Mouse (Mus musculus): ENCODE measurements around the gene Mcm10. TPM values are rescaled to one million over a fixed set of nuclear protein-coding genes. Genes with fewer than 3 reads are reported as not detected.

Gene Mcm10
- total RNA-seq (2014; rRNA removed): 2.0 and 2.3 TPM in 2 replicates
- polyA plus RNA-seq (2015; fragmentation: Nextera tagmentation; extraction: Ambion mirVana): 1.9 and 2.0 TPM in 2 replicates

GRCm38 (mm10) chr2:5012491-5013324 is at the start of gene Mcm10:
Gene Mcm10, minus strand, starts transcription at chr2:5012791.
- TF ChIP-seq CTCF (IDR thresholded peaks at IDR 0.05; ENCODE audit: low read depth): no peak
- H3K4me1 ChIP-seq (ENCODE audit: insufficient read depth): peaks cover 5% of the 10 kb centered on the region; the same call in 1 of the 2 replicates
- no peaks in the 10 kb centered on the region for H3K9me3 ChIP-seq (ENCODE audit: low read length)
- 4% methylated on average over 32 of the region's 32 CpGs for WGBS
- peak; percentile 100 for ATAC-seq
- DNase-seq: peak; percentile 97
- no peaks in the 10 kb centered on the region for H3K27me3 ChIP-seq (ENCODE audit: insufficient read depth, low read length)
- no peak within 1 kb of the TSS for H3K9ac ChIP-seq
- no peaks in the 10 kb centered on the region for H3K36me3 ChIP-seq (ENCODE audit: insufficient read depth)
- peak within 1 kb of the TSS; percentile 71 for H3K4me2 ChIP-seq (ENCODE audit: low read depth)
- H3K27ac ChIP-seq (ENCODE audit: low read depth, low read length): no peak within 1 kb of the TSS
- H3K4me3 ChIP-seq (ENCODE audit: low read depth, low read length): peak within 1 kb of the TSS; percentile 43

- Histone ChIP-seq H3K36me3 (ENCODE audit: insufficient read depth) (no peaks in the 10 kb centered on the region), H3K27me3 (ENCODE audit: insufficient read depth, low read length) (no peaks in the 10 kb centered on the region), H3K9ac (no peak overlapping the region), H3K4me3 (ENCODE audit: low read depth, low read length) (no peak overlapping the region), H3K4me2 (ENCODE audit: low read depth) (no peak overlapping the region), H3K27ac (ENCODE audit: low read depth, low read length) (no peak overlapping the region), H3K9me3 (ENCODE audit: low read length) (no peaks in the 10 kb centered on the region), H3K4me1 (ENCODE audit: insufficient read depth) (peaks cover 4% of the 10 kb centered on the region; the same call in 1 of the 2 replicates)
- ATAC-seq: no peak
- no peak for TF ChIP-seq CTCF (IDR thresholded peaks at IDR 0.05; ENCODE audit: low read depth)
- no peak for DNase-seq
- 84% methylated on average over 8 of the region's 8 CpGs for WGBS
Measured at GRCm38 (mm10) chr2:5061133-5061708, 48.6 kb upstream of the Mcm10 start.

GRCm38 (mm10) chr2:5059997-5060396 is 47.4 kb upstream of the Mcm10 start:
- Histone ChIP-seq H3K4me1 (ENCODE audit: insufficient read depth) (peaks cover 4% of the 10 kb centered on the region; the same call in 1 of the 2 replicates), H3K4me2 (ENCODE audit: low read depth) (no peak overlapping the region), H3K9me3 (ENCODE audit: low read length) (no peaks in the 10 kb centered on the region), H3K9ac (no peak overlapping the region), H3K27me3 (ENCODE audit: insufficient read depth, low read length) (no peaks in the 10 kb centered on the region), H3K27ac (ENCODE audit: low read depth, low read length) (no peak overlapping the region), H3K4me3 (ENCODE audit: low read depth, low read length) (no peak overlapping the region), H3K36me3 (ENCODE audit: insufficient read depth) (no peaks in the 10 kb centered on the region)
- 78% methylated on average over 4 of the region's 4 CpGs for WGBS
- no peak for TF ChIP-seq CTCF (IDR thresholded peaks at IDR 0.05; ENCODE audit: low read depth)
- no peak for DNase-seq
- ATAC-seq: no peak

DNA sequence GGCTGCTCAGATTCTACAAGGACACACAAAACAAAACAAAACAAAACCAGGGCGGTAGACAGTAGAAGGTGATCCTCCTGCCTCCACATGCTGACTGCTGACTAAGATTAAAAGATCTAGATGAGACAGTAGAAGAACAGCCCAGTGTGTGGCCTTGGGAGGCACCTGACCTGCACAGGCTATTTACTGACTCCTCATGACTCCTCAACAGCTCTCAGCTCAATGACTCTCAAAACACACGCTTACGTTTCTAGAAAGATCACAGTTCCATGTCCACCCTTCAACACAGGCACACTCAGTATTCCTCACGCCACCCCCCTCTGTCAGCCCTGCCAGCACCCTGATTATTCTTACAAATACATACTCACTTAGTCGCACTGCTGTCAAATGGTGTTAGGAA is 45.8 kb upstream of the Mcm10 start:
- Histone ChIP-seq H3K27me3 (ENCODE audit: insufficient read depth, low read length) (no peaks in the 10 kb centered on the region), H3K27ac (ENCODE audit: low read depth, low read length) (no peak overlapping the region), H3K4me1 (ENCODE audit: insufficient read depth) (peaks cover 4% of the 10 kb centered on the region; the same call in 1 of the 2 replicates), H3K36me3 (ENCODE audit: insufficient read depth) (no peaks in the 10 kb centered on the region), H3K4me2 (ENCODE audit: low read depth) (no peak overlapping the region), H3K4me3 (ENCODE audit: low read depth, low read length) (no peak overlapping the region), H3K9ac (no peak overlapping the region), H3K9me3 (ENCODE audit: low read length) (no peaks in the 10 kb centered on the region)
- WGBS: 85% methylated on average over 5 of the region's 5 CpGs
- TF ChIP-seq CTCF (IDR thresholded peaks at IDR 0.05; ENCODE audit: low read depth): no peak
- DNase-seq (no peak), ATAC-seq (no peak)

DNA sequence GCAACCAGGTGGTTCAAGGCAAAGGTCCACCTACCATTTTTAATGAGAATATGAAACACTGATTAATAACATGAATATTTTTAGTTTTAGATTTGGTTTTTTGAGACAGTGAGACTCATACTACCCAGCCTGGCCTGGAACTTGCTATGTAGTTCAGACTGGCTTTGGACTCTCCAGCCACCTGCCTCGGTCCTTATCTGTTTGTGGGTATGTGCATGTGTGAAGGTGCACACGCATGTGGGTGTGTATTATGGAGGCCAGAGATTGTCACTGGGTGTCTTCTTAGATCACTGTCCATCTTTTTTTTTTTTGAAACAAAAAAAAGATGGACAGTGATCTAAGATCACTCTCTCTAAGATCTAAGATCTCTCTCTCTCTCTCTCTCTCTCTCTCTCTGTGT is 38.0 kb upstream of the Mcm10 start:
- 95% methylated on average over 2 of the region's 2 CpGs for WGBS

DNA sequence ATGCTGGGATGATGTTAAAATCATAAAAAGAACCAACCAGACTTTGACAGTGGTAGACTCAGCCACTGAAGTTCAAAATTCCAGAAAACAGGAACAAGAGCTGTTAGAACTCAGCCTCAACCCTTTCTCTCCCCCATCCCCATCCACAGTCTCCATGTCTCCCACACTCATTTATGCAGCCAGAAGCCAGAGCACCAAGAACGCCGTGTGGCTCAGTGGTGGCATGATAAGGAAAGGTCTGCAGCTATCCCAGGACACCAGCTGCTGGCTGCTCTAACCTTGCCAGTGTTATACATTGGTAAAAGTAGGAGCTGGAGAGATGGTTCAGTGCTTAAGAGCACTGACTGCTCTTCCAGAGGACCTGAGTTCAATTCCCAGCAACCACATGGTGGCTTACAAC is 34.4 kb upstream of the Mcm10 start:
- no peak for TF ChIP-seq CTCF (IDR thresholded peaks at IDR 0.05; ENCODE audit: low read depth)
- no peaks in the 10 kb centered on the region for H3K4me1 ChIP-seq (ENCODE audit: insufficient read depth)
- H3K27ac ChIP-seq (ENCODE audit: low read depth, low read length): no peak overlapping the region
- H3K36me3 ChIP-seq (ENCODE audit: insufficient read depth): no peaks in the 10 kb centered on the region
- no peaks in the 10 kb centered on the region for H3K27me3 ChIP-seq (ENCODE audit: insufficient read depth, low read length)
- 93% methylated on average over 2 of the region's 2 CpGs for WGBS
- H3K9ac ChIP-seq: no peak overlapping the region
- no peaks in the 10 kb centered on the region for H3K9me3 ChIP-seq (ENCODE audit: low read length)
- ATAC-seq: no peak
- no peak for DNase-seq
- H3K4me2 ChIP-seq (ENCODE audit: low read depth): no peak overlapping the region
- no peak overlapping the region for H3K4me3 ChIP-seq (ENCODE audit: low read depth, low read length)

More for the DNA sequence above, 38.0 kb upstream of the Mcm10 start:
- Histone ChIP-seq H3K36me3 (ENCODE audit: insufficient read depth) (no peaks in the 10 kb centered on the region), H3K9me3 (ENCODE audit: low read length) (no peaks in the 10 kb centered on the region), H3K4me3 (ENCODE audit: low read depth, low read length) (no peak overlapping the region), H3K4me2 (ENCODE audit: low read depth) (no peak overlapping the region), H3K27me3 (ENCODE audit: insufficient read depth, low read length) (no peaks in the 10 kb centered on the region), H3K27ac (ENCODE audit: low read depth, low read length) (no peak overlapping the region), H3K9ac (no peak overlapping the region), H3K4me1 (ENCODE audit: insufficient read depth) (no peaks in the 10 kb centered on the region)
- no peak for DNase-seq
- no peak for TF ChIP-seq CTCF (IDR thresholded peaks at IDR 0.05; ENCODE audit: low read depth)
- no peak for ATAC-seq
